ENCODE assay signal across 9 mouse cellular contexts in genomic region chr6:50938879-50939278, GRCm38 (mm10).
DNase-seq lines count a peak whose midpoint lies in the region; ATAC-seq and TF ChIP-seq lines count a peak whose summit lies in the region.
"Had no signal": no experiment of that assay in that cellular context is flagged by ENCODE, and none has a peak within 500 bp of the region (broad histone marks: within the 10 kb centered on the region; RNA-seq: fewer than 3 reads in every experiment).

No protein-coding gene starts in this region.

- no peaks in the 10 kb centered on the region for H3K79me2 ChIP-seq in liver, adult 2 months (ENCODE audit: control insufficient read depth, insufficient read depth, low read length)

- H3K27me3 ChIP-seq in liver, adult 2 months (ENCODE audit: control insufficient read depth, insufficient read depth, low read length): no peaks in the 10 kb centered on the region
- H3K27me3 ChIP-seq in liver, embryonic 12.5 days (replicated peaks): peaks cover 14% of the 10 kb centered on the region; the same call in 1 of the 2 replicates
- H3K27me3 ChIP-seq in hindbrain, embryonic 12.5 days: no peaks in the 10 kb centered on the region
- H3K27me3 ChIP-seq: neural tube, embryonic 12.5 days had no signal

- no peaks in the 10 kb centered on the region for H3K36me3 ChIP-seq in liver, adult 2 months (ENCODE audit: control insufficient read depth, insufficient read depth, low read length)
- no peaks in the 10 kb centered on the region for H3K36me3 ChIP-seq in liver, embryonic 12.5 days
- H3K36me3 ChIP-seq in hindbrain, embryonic 12.5 days: no peaks in the 10 kb centered on the region
- H3K36me3 ChIP-seq: neural tube, embryonic 12.5 days had no signal

- peak; percentile 26 for DNase-seq in adrenal gland, postnatal 14 days
- no peak for DNase-seq in adrenal gland, adult 8-10 months
- no peak for DNase-seq in liver, adult 2 months (ENCODE audit: extremely low read depth, low read depth, low spot score)
- peak; percentile 18 for DNase-seq in c-Kit-positive CD71-negative TER-119-negative erythroid progenitor cells, embryonic 14.5 days (ENCODE audit: low read depth)
- peak; percentile 64 for DNase-seq in testis, postnatal 10 days (ENCODE audit: low spot score)

- no peak for ATAC-seq in liver, embryonic 12.5 days
- peak; percentile 62 for ATAC-seq in hindbrain, embryonic 12.5 days (ENCODE audit: low FRiP score)
- ATAC-seq in erythroid progenitor cell, adult 5-6 weeks (replicated peaks; ENCODE audit: low FRiP score, poor library complexity, severe bottlenecking): no peak

- no peaks in the 10 kb centered on the region for H3K9me3 ChIP-seq in liver, embryonic 12.5 days (replicated peaks)
- no peaks in the 10 kb centered on the region for H3K9me3 ChIP-seq in hindbrain, embryonic 12.5 days (replicated peaks)
- H3K9me3 ChIP-seq: neural tube, embryonic 12.5 days had no signal

- WGBS in liver, adult 2 months: 26% methylated on average over 7 of the region's 7 CpGs
- 23% methylated on average over 7 of the region's 7 CpGs for WGBS in liver, embryonic 12.5 days (ENCODE audit: insufficient replicate concordance)
- WGBS in hindbrain, embryonic 12.5 days: 26% methylated on average over 7 of the region's 7 CpGs

- no peak for TF ChIP-seq POLR2A in liver, adult 2 months (IDR thresholded peaks at IDR 0.05; ENCODE audit: extremely low read depth, insufficient read depth, low read length)

- no peaks in the 10 kb centered on the region; the same call in 1 of the 2 replicates for H3K4me1 ChIP-seq in liver, adult 2 months (ENCODE audit: control insufficient read depth, insufficient read depth, low read length)
- no peaks in the 10 kb centered on the region for H3K4me1 ChIP-seq in liver, embryonic 12.5 days
- H3K4me1 ChIP-seq in hindbrain, embryonic 12.5 days: peaks cover 8% of the 10 kb centered on the region; the same call in 1 of the 2 replicates

- H3K4me2 ChIP-seq in liver, embryonic 12.5 days: no peak overlapping the region
- H3K4me2 ChIP-seq in hindbrain, embryonic 12.5 days (replicated peaks): no peak overlapping the region
- H3K4me2 ChIP-seq: neural tube, embryonic 12.5 days had no signal

- no peak overlapping the region for H3K4me3 ChIP-seq in liver, adult 2 months (ENCODE audit: insufficient read depth, low read depth, low read length)
- no peak overlapping the region for H3K4me3 ChIP-seq in liver, embryonic 12.5 days
- H3K4me3 ChIP-seq in hindbrain, embryonic 12.5 days: no peak overlapping the region
- H3K4me3 ChIP-seq: neural tube, embryonic 12.5 days had no signal

- no peak overlapping the region for H3K27ac ChIP-seq in liver, adult 2 months (replicated peaks; ENCODE audit: insufficient read depth, low read depth, low read length)
- no peak overlapping the region for H3K27ac ChIP-seq in liver, embryonic 12.5 days
- no peak overlapping the region for H3K27ac ChIP-seq in hindbrain, embryonic 12.5 days
- H3K27ac ChIP-seq: neural tube, embryonic 12.5 days had no signal

- TF ChIP-seq CTCF in liver, adult 2 months (IDR thresholded peaks at IDR 0.05; ENCODE audit: low read depth, low read length): peak; percentile 62

- no peak overlapping the region for H3K9ac ChIP-seq in liver, adult 2 months (ENCODE audit: low read depth, low read length)
- H3K9ac ChIP-seq in liver, embryonic 12.5 days: no peak overlapping the region
- no peak overlapping the region for H3K9ac ChIP-seq in hindbrain, embryonic 12.5 days
- H3K9ac ChIP-seq: neural tube, embryonic 12.5 days had no signal

Comparison
In these comparisons a context has a peak if more than half of its experiments do, and no peak if none do; other contexts are left out.
1. DNase-seq: peak in adrenal gland, postnatal 14 days (single experiment), c-Kit-positive CD71-negative TER-119-negative erythroid progenitor cells, embryonic 14.5 days (single experiment) and testis, postnatal 10 days (single experiment); none in adrenal gland, adult 8-10 months (single experiment) and liver, adult 2 months (single experiment).